Mouse (Mus musculus): ENCODE data around the gene Gpr37l1. TPM values are rescaled to one million over a fixed set of nuclear protein-coding genes. Genes with fewer than 3 reads are reported as not detected.

The Gpr37l1 gene
- polyA plus RNA-seq (2014; fragmentation: Nextera tagmentation; extraction: Ambion mirVana), result not detected in 2 replicates

- H3K9ac ChIP-seq, result no peak within 1 kb of the TSS
- 0 out of 2 replicates have a peak, but pooled peaks have one; percentile 20 for TF ChIP-seq CTCF (IDR thresholded peaks at IDR 0.05; ENCODE audit: low read depth)
- H3K4me3 ChIP-seq (ENCODE audit: low read depth, low read length), result no peak within 1 kb of the TSS
- H3K27me3 ChIP-seq (ENCODE audit: insufficient read depth, low read length), result no peaks in the 10 kb centered on the region
- H3K27ac ChIP-seq (ENCODE audit: low read depth), result no peak within 1 kb of the TSS
- DNase-seq, result no peak
- no peak within 1 kb of the TSS for H3K4me2 ChIP-seq
- no peaks in the 10 kb centered on the region for H3K4me1 ChIP-seq (ENCODE audit: insufficient read depth)
- ATAC-seq (ENCODE audit: insufficient read depth), result no peak
- WGBS, result 64% methylated on average over 11 of the region's 11 CpGs
- H3K9me3 ChIP-seq (ENCODE audit: low read depth, low read length), result no peaks in the 10 kb centered on the region
- H3K36me3 ChIP-seq (ENCODE audit: insufficient read depth), result no peaks in the 10 kb centered on the region
These were observed at the start of gene Gpr37l1 for GRCm38 (mm10) chr1:135167435-135167834. Gene Gpr37l1 (minus strand): TSS chr1:135167681.

- no peak for TF ChIP-seq CTCF (IDR thresholded peaks at IDR 0.05; ENCODE audit: low read depth)
- Histone ChIP-seq H3K4me3 (ENCODE audit: low read depth, low read length) (no peak overlapping the region), H3K9me3 (ENCODE audit: low read depth, low read length) (no peaks in the 10 kb centered on the region), H3K4me2 (no peak overlapping the region), H3K9ac (no peak overlapping the region), H3K27me3 (ENCODE audit: insufficient read depth, low read length) (no peaks in the 10 kb centered on the region), H3K4me1 (ENCODE audit: insufficient read depth) (no peaks in the 10 kb centered on the region), H3K27ac (ENCODE audit: low read depth) (no peak overlapping the region), H3K36me3 (ENCODE audit: insufficient read depth) (no peaks in the 10 kb centered on the region)
- DNase-seq, result no peak
- 84% methylated on average over 9 of the region's 9 CpGs for WGBS
- ATAC-seq (ENCODE audit: insufficient read depth), result no peak
These were observed 46.5 kb upstream of the Gpr37l1 start for GRCm38 (mm10) chr1:135213772-135214640.

DNA sequence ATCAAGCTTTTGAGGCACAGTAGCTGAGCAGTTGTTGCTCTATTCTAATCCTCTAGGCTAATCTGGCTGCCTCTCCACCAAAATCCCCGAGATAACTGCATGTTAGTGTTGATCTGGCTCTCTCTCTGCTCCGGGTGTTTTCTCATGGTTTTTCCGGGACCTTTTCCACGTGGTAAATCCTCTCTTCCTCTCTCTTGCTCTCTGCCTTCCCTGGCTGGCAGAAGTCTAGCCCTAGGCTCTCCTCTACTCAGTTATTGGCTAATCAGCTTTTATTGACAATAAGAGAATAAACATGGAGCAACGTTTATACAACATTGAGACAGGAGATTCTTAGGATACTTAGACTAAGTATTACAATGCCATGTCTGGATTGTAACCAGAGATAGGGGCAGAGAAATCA is 42.9 kb upstream of the Gpr37l1 start:
- no peaks in the 10 kb centered on the region for H3K27me3 ChIP-seq (ENCODE audit: insufficient read depth, low read length)
- no peaks in the 10 kb centered on the region for H3K9me3 ChIP-seq (ENCODE audit: low read depth, low read length)
- H3K27ac ChIP-seq (ENCODE audit: low read depth), result no peak overlapping the region
- no peak overlapping the region for H3K4me2 ChIP-seq
- WGBS, result 41% methylated on average over 5 of the region's 5 CpGs
- ATAC-seq (ENCODE audit: insufficient read depth) (no peak), DNase-seq (no peak)
- no peaks in the 10 kb centered on the region for H3K4me1 ChIP-seq (ENCODE audit: insufficient read depth)
- H3K9ac ChIP-seq, result no peak overlapping the region
- no peak for TF ChIP-seq CTCF (IDR thresholded peaks at IDR 0.05; ENCODE audit: low read depth)
- no peaks in the 10 kb centered on the region for H3K36me3 ChIP-seq (ENCODE audit: insufficient read depth)
- H3K4me3 ChIP-seq (ENCODE audit: low read depth, low read length), result no peak overlapping the region

DNA sequence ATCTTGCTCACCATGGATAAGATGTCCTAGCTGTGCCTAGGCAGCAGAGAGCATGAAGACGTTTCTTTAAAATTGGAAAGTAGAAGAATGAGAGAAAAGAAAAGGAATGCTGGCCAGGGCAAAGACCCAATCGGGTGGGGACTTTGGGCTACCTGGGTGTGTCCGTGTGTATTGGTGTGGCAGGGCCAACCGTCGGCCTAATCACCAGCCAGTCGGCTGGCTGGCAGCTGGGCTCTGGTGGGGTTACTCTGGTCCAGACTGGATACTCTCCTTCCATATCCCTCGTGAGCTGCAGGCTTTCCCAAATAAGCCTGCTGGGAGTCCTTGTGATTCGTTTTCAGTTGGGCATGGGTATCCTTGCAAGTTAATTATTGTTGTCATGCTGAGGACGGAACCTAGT is 41.2 kb upstream of the Gpr37l1 start:
- Histone ChIP-seq H3K27ac (ENCODE audit: low read depth) (no peak overlapping the region), H3K36me3 (ENCODE audit: insufficient read depth) (no peaks in the 10 kb centered on the region), H3K4me2 (no peak overlapping the region), H3K4me1 (ENCODE audit: insufficient read depth) (no peaks in the 10 kb centered on the region; the same call in 1 of the 2 replicates), H3K9me3 (ENCODE audit: low read depth, low read length) (no peaks in the 10 kb centered on the region), H3K9ac (no peak overlapping the region), H3K4me3 (ENCODE audit: low read depth, low read length) (no peak overlapping the region), H3K27me3 (ENCODE audit: insufficient read depth, low read length) (no peaks in the 10 kb centered on the region)
- 74% methylated on average over 9 of the region's 9 CpGs for WGBS
- ATAC-seq (ENCODE audit: insufficient read depth), result no peak
- DNase-seq, result no peak
- TF ChIP-seq CTCF (IDR thresholded peaks at IDR 0.05; ENCODE audit: low read depth), result no peak

DNA sequence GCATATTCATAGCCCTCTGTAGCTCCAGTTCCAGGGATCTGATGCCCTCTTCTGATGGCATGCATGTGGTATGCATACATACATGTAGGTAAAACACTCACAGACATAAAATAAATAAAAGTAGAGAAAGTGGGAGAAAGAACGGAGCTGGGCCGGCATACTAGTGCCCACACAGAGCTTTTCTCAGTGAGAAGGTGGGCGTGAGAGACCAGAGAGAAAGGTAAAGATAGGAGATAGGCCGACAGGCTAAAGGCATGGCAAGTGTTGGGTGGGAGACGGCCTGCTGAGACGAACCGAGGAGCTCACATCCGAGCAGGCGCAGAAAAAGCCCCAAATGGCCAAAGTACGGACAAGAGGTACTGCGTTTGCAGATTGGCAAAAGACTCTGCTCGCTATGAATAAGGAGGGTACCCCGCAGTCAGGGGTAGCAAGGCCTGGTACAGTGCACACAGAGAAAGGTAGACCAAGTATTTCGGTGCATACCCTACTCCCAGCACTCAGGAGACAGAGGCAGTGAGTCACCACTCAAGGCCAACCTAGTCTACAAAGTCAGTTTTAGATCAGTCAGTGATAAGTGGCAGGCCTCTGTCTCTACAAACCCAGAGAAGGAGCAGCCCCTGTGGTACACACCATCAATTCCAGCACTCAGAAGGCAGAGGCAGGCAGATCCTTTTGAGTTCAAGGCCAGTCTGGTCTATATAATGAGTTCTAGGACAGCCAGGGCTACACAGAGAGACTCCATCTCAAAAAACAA is 39.3 kb upstream of the Gpr37l1 start:
- Histone ChIP-seq H3K4me3 (ENCODE audit: low read depth, low read length) (no peak overlapping the region), H3K36me3 (ENCODE audit: insufficient read depth) (no peaks in the 10 kb centered on the region), H3K9ac (no peak overlapping the region), H3K27ac (ENCODE audit: low read depth) (no peak overlapping the region), H3K9me3 (ENCODE audit: low read depth, low read length) (no peaks in the 10 kb centered on the region), H3K4me1 (ENCODE audit: insufficient read depth) (no peaks in the 10 kb centered on the region; the same call in 1 of the 2 replicates), H3K27me3 (ENCODE audit: insufficient read depth, low read length) (no peaks in the 10 kb centered on the region), H3K4me2 (no peak overlapping the region)
- ATAC-seq (ENCODE audit: insufficient read depth), result no peak
- WGBS, result 83% methylated on average over 14 of the region's 14 CpGs
- no peak for TF ChIP-seq CTCF (IDR thresholded peaks at IDR 0.05; ENCODE audit: low read depth)
- no peak for DNase-seq

GRCm38 (mm10) chr1:135205257-135205656 is 37.8 kb upstream of the Gpr37l1 start:
- H3K27me3 ChIP-seq (ENCODE audit: insufficient read depth, low read length), result no peaks in the 10 kb centered on the region
- H3K27ac ChIP-seq (ENCODE audit: low read depth), result no peak overlapping the region
- WGBS, result 60% methylated on average over 4 of the region's 4 CpGs
- H3K9me3 ChIP-seq (ENCODE audit: low read depth, low read length), result no peaks in the 10 kb centered on the region
- no peak for TF ChIP-seq CTCF (IDR thresholded peaks at IDR 0.05; ENCODE audit: low read depth)
- H3K9ac ChIP-seq, result no peak overlapping the region
- ATAC-seq (ENCODE audit: insufficient read depth) (no peak), DNase-seq (no peak)
- H3K4me3 ChIP-seq (ENCODE audit: low read depth, low read length), result no peak overlapping the region
- H3K4me1 ChIP-seq (ENCODE audit: insufficient read depth), result no peaks in the 10 kb centered on the region; the same call in 1 of the 2 replicates
- H3K36me3 ChIP-seq (ENCODE audit: insufficient read depth), result no peaks in the 10 kb centered on the region
- H3K4me2 ChIP-seq, result no peak overlapping the region

All from lung, embryonic 14.5 days (tissue).